Mouse (Mus musculus): ENCODE data around the gene Ttll1.

DNA sequence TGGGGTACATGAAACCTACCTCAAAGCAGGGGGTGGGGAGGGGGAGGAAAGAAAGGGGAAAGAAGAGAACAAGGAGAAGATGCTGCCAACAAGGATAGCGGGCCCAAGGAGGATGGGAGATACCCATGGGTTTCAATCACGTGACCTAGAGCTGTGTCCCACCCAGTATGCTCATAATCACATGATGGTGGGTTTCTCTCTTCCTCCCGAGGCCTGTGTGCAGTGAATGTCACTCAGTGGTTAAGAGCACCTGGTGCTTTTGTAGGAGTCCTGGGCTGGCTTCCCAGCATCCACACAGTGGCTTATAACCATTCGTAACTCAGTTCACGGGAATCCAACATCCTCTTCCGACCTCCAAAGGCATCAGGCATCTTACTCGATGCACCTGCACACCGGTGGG, 40.2 kb downstream of the Ttll1 start:
- no peak for TF ChIP-seq POLR2A (IDR thresholded peaks at IDR 0.05; ENCODE audit: extremely low read depth, insufficient read depth, low read length)
- no peak for TF ChIP-seq CTCF (IDR thresholded peaks at IDR 0.05; ENCODE audit: low read depth, low read length)

Measured in liver, adult 2 months (tissue).